ENCODE assay signal across 16 mouse cellular contexts in the genomic region with DNA sequence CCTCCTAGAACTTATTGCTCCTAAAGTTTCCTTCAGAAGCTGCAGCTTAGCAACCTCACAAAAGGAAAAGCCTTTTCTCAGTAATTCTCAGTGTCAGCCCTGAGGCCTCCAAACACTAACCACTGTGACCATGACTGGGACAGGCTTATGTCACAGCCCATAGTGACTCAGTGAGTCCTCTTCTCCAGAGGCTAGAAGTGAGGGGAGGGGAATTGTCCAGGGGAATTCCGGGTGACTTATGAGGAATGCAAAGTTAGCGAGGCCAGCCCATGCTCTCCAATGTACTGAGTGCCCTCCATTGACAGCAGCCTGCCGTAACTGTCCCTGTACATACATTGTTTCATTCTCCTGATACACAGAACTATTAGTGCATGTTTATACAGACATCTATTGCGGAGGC.
A peak's percentile ranks its signal among the peaks of the same experiment; 100 is the strongest.
DNase-seq lines count a peak whose midpoint lies in the region; ATAC-seq lines count a peak whose summit lies in the region.
"Had no signal": no experiment of that assay in that cellular context is flagged by ENCODE, and none has a peak within 500 bp of the region (broad histone marks: within the 10 kb centered on the region; RNA-seq: fewer than 3 reads in every experiment).

No protein-coding gene starts in this region.

- 0 out of 2 replicates have a peak, but pooled peaks cover 3% of the 10 kb centered on the region for H3K36me3 ChIP-seq in limb, embryonic 12.5 days
- peaks cover 5% of the 10 kb centered on the region; the same call in 1 of the 2 replicates for H3K36me3 ChIP-seq in limb, embryonic 10.5 days
- H3K36me3 ChIP-seq in limb, embryonic 15.5 days, result 0 out of 2 replicates have a peak, but pooled peaks cover 3% of the 10 kb centered on the region
- H3K36me3 ChIP-seq in hindbrain, embryonic 12.5 days, result 0 out of 2 replicates have a peak, but pooled peaks cover 5% of the 10 kb centered on the region

- no peak for DNase-seq in limb, embryonic 10.5 days (ENCODE audit: low spot score)
- DNase-seq in Muller cell, postnatal 12 days (ENCODE audit: inconsistent ontology term), result peak; percentile 80
- DNase-seq in adrenal gland, adult 8-10 months, result peak; percentile 75
- DNase-seq: cerebellum, adult 11 months; cerebellum, postnatal 14 days; kidney, adult 8-10 months; kidney, postnatal 25 days; layer of hippocampus, adult 9-11 months; liver; liver, postnatal 0 days; midbrain, embryonic 14.5 days; spleen, adult 18-20 months had no signal

- H3K9me3 ChIP-seq in limb, embryonic 12.5 days, result no peaks in the 10 kb centered on the region
- no peaks in the 10 kb centered on the region for H3K9me3 ChIP-seq in limb, embryonic 10.5 days (replicated peaks)
- no peaks in the 10 kb centered on the region for H3K9me3 ChIP-seq in limb, embryonic 15.5 days
- H3K9me3 ChIP-seq in hindbrain, embryonic 12.5 days (replicated peaks), result no peaks in the 10 kb centered on the region

- ATAC-seq in limb, embryonic 12.5 days (ENCODE audit: insufficient number of reproducible peaks, insufficient read depth, low FRiP score, low TSS enrichment, low read depth), result no peak
- ATAC-seq in limb, embryonic 15.5 days (ENCODE audit: insufficient number of reproducible peaks, low FRiP score, low TSS enrichment, low read depth), result no peak
- no peak for ATAC-seq in hindbrain, embryonic 12.5 days (ENCODE audit: low FRiP score)
- no peak for ATAC-seq in erythroid progenitor cell, adult 5-6 weeks (replicated peaks; ENCODE audit: low FRiP score, poor library complexity, severe bottlenecking)
- ATAC-seq: liver, postnatal 0 days had no signal

- 77% methylated on average over 4 of the region's 4 CpGs for WGBS in limb, embryonic 12.5 days
- 89% methylated on average over 4 of the region's 4 CpGs for WGBS in limb, embryonic 10.5 days
- 82% methylated on average over 4 of the region's 4 CpGs for WGBS in limb, embryonic 15.5 days
- WGBS in hindbrain, embryonic 12.5 days, result 80% methylated on average over 4 of the region's 4 CpGs

- no peak overlapping the region for H3K4me2 ChIP-seq in limb, embryonic 12.5 days
- no peak overlapping the region for H3K4me2 ChIP-seq in limb, embryonic 15.5 days
- no peak overlapping the region for H3K4me2 ChIP-seq in hindbrain, embryonic 12.5 days (replicated peaks)

- peaks cover 35% of the 10 kb centered on the region for H3K4me1 ChIP-seq in limb, embryonic 12.5 days (replicated peaks)
- H3K4me1 ChIP-seq in limb, embryonic 10.5 days, result peaks cover 26% of the 10 kb centered on the region; the same call in 1 of the 2 replicates
- peaks cover 35% of the 10 kb centered on the region for H3K4me1 ChIP-seq in limb, embryonic 15.5 days
- peaks cover 15% of the 10 kb centered on the region for H3K4me1 ChIP-seq in hindbrain, embryonic 12.5 days

- H3K27me3 ChIP-seq in limb, embryonic 12.5 days, result no peaks in the 10 kb centered on the region
- H3K27me3 ChIP-seq in limb, embryonic 10.5 days (ENCODE audit: low read depth, poor library complexity, severe bottlenecking), result no peaks in the 10 kb centered on the region
- H3K27me3 ChIP-seq in limb, embryonic 15.5 days, result no peaks in the 10 kb centered on the region
- H3K27me3 ChIP-seq in hindbrain, embryonic 12.5 days, result no peaks in the 10 kb centered on the region

- no peak overlapping the region for H3K9ac ChIP-seq in limb, embryonic 12.5 days (replicated peaks)
- H3K9ac ChIP-seq in limb, embryonic 15.5 days, result no peak overlapping the region
- no peak overlapping the region for H3K9ac ChIP-seq in hindbrain, embryonic 12.5 days
- H3K9ac ChIP-seq: liver, postnatal 0 days had no signal

- no peak overlapping the region for H3K4me3 ChIP-seq in limb, embryonic 12.5 days (replicated peaks)
- no peak overlapping the region for H3K4me3 ChIP-seq in limb, embryonic 10.5 days
- no peak overlapping the region for H3K4me3 ChIP-seq in limb, embryonic 15.5 days
- H3K4me3 ChIP-seq in hindbrain, embryonic 12.5 days, result no peak overlapping the region

- H3K27ac ChIP-seq in limb, embryonic 12.5 days, result peak overlapping the region; percentile 77; the same call in 1 of the 2 replicates
- no peak overlapping the region for H3K27ac ChIP-seq in limb, embryonic 10.5 days
- peak overlapping the region; percentile 29; the same call in 1 of the 2 replicates for H3K27ac ChIP-seq in limb, embryonic 15.5 days
- H3K27ac ChIP-seq in hindbrain, embryonic 12.5 days, result no peak overlapping the region

Comparison
In these comparisons a context has a peak if more than half of its experiments do, and no peak if none do; other contexts are left out.
1. H3K27ac ChIP-seq: peak in limb, embryonic 12.5 days (single experiment) and limb, embryonic 15.5 days (single experiment); none in limb, embryonic 10.5 days (single experiment) and hindbrain, embryonic 12.5 days (single experiment).